Mouse (Mus musculus) bone marrow, adult 2 months (tissue): Measurements from ENCODE around the gene Vmp1.

Source experiments
- CTCF ChIP-seq: fragments of 200-500 bp; IDR thresholded peaks from 2 replicates; pipeline ENCODE4 v1.5.1; 2011; ENCODE audit warnings: low read length, control low read depth; ENCODE audit not compliant: control insufficient read depth, insufficient read depth
- POLR2A ChIP-seq: fragments of 200-500 bp; IDR thresholded peaks from 2 replicates; pipeline ENCODE4 v1.6.1; 2011; ENCODE audit warnings: low read depth, mild to moderate bottlenecking, control low read depth, low read length, borderline replicate concordance; ENCODE audit not compliant: control insufficient read depth

GRCm38 (mm10) chr11:86637697-86638096 is 45.9 kb downstream of the Vmp1 start:
- TF ChIP-seq CTCF (no peak), POLR2A (no peak)
